Mouse (Mus musculus) cerebellum, postnatal 25 days (tissue): Measurements from ENCODE around the gene Fxn.
A peak's percentile ranks its signal among the peaks of the same experiment; 100 is the strongest.
"Not testable (repeated sequence)": the region's sequence is repeated elsewhere in the genome, so short reads cannot be mapped to it uniquely, and the experiment has no call there.

Source experiments
- DNase-seq, 2 experiments: peaks; one replicate each; pipeline ENCODE4 v3.0.0; 2021; ENCODE audit warnings: mixed read lengths in 2 of 2

Fxn gene

DNA sequence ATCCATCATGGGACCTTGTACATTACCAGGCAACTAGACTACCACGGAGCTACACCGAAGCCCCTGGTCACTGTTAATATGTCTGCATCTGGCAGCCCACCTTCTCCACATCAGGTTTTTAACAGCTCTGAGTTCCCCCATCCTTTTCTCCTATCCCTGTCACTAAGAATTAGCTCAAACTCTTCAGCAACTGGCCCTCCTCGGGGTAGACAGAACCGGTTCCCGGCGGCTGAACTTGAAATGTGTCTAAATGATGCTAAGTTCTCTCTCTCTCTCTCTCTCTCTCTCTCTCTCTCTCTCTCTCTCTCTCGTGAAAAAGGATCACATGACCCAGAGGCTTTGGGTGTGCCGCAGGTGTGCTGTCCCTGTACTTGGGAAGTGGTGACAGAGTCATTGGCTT is 39.1 kb downstream of the Fxn start:
- DNase-seq = no peak

DNA sequence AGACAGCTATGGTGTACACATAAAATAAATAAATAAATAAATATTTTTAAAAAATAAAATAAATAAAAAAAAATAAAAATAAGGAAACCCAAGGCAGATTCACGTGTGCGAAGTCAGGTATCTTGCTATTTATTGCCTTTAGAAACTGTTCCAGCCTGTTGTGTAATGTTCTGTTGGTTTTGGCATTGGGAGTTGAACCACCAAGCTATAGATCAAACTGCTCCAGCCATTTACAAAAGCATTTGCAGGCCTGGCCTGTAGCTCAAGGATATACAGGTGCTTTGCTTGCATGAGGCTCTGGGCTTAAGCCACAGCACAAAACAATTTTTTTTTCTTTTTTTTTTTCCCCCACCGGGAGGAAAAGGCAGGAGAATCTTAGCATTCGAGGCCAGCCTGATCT is 42.4 kb downstream of the Fxn start:
- no peak for DNase-seq

DNA sequence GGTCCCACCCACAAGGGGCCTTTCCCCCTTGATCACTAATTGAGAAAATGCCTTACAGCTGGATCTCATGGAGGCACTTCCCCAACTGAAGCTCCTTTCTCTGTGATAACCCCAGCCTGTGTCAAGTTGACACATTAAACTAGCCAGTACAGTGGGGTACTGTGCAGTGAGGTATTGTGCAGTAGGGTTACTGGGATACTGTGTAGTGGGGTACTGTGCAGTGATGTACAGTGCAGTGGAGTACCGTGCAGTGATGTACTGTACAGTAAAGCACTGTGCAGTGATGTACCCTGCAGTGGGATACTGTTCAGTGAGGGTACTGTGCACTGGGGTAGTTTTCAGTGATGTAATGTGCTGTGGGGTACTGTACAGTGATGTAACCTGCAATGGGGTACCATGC is 48.0 kb downstream of the Fxn start:
- not testable (repeated sequence) for DNase-seq

DNA sequence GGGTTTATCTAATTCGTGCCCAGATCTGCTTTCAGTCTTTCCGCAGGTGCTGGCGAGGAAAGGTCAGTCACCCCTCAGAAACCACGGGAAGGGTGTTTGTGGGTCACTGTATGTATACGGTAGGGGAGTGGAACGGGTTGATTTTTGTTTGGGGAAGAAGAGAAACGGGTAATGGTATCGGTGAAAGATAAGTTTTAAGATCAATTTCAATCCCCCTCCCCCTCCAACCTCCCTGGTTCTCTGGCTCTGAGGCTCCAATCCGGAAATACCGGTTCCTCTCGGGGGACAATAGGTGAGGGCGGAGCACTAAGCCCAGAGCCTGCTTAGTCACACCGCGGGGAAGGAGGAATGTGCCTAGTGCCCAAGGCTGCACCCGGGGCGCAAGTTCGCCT is 55.1 kb downstream of the Fxn start:
- peak in 1 of 2 experiments; percentile 12 for DNase-seq

DNA sequence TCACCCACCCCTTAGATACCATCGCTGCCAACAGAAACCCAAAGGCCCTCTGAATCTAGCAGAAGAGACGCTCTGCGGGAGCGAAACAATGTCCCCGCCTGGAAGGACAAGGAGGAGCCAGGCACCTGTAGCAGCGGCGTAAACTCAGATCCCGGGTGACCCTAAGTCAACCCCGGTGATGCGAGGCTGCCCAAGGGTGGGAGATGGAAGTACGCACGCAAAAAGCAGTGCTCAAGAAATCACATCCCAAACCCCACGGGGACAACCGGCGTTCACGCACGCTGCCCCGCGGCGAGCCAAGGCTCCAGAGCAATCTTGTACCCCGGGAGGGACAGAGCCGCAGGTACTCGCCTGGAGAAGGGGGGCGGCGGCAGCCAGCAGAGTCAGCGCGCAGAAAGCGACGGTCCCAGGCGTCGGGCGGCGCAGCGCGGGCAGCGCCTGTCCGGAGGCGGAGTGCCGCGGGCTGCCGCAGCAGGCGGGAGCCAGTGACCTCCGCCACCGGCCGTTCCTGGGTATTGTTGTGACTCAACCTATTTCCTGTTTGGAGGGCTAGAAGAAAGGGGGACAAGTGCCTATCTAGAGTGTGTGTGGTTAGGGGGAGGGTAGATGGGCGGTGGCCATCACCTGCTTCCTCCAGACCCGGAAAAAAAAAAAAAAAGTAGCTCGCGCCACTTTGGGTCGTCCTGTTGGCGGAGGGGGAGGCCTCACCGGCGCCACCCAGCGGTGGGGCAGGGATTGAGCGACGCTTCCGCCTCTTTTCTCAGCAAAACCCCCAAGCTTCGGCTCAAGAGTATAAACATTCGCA is 55.7 kb downstream of the Fxn start, which contains the start of gene Tjp2:
Gene Tjp2, minus strand, starts transcription at position 531 of the 805 bp plus-strand sequence.
- DNase-seq = peak; percentile 25 to 47

DNA sequence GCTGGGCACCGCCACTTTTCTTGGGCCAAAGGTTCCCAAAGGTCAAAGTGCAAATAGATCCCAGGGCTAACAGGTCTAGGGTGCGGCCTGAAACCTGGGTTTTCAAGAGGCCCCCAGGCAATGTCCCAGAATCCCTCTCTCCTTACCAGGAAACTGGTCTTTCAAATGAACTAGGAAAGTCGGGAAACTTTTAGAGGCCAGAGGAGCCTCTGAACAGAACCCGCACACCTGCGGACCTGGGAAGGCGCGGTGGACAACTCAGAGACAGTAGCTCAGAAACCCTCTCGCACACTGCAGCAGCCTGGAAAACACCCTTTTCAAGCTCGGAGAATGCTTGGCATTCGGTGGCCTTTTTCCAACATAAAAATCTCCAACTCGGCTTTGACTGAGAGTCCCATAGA is 56.6 kb downstream of the Fxn start:
- peak in 1 of 2 experiments; percentile 5 for DNase-seq

DNA sequence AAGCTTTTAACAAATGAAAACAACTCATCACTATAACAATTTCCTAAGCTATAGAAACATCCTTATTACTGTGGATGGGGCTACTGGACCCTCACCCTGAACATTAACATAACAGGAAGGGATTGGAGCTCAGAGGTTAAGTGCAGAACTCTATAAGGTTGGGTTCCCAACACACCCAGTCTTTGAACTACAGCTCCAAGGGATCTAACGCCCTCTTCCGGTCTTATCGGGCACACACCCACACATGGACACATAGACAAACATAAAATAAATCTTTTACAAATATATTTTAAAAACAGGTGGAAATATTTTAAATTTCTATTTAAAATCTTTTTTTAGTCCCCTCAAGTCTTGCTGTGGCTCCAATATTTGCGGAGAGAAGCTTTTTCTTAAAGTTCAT is 59.0 kb downstream of the Fxn start:
- DNase-seq = no peak

DNA sequence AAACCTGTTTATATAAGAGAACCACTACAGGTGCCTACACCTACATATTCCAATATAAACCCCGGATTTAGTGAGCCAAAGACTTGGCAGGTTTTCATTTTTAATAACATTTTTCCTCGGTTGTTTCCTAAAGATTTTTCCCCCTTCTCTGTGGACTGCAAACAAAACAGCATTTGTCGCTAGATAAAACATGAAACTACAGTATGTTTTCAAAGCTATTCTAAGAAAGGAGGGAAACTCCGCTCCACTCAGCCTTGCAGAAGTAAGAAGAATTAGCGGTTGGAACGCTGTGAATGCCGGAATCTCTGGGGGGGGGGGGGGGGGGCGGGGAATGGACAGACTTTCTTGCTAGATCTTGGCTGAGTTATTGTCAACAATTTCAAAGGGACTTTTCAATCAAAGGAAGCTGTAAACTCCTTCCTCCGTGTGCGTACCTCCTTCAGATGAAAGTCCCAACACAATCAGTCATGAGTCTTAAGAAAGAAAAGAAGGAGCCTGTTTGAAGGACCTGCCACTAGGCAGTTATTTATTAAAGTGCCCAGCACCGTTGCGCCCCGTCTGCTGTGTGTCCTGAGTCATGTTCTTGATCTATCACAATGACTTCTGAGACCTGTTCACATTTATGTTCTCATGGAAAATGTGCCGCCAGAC is 59.5 kb downstream of the Fxn start:
- DNase-seq = no peak

DNA sequence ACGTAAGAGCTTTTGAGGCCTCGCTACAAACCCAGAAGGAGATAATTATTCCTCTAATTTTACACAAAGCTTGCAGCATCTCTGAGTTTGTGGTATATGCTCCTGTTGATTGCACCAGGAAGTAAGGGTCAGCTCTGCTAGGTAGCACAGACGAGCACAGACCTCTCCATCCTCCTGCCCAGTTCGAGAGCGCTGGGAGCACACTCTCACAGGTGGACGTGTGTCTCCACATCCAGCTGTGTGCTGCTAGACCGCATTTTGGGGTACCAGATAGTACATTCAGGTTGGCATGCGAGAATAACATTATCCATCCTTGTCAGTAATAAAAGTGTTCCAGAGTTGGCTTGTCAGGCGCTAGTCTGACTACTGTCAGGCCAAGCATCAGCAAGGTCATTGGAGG is 61.4 kb downstream of the Fxn start:
- no peak for DNase-seq

DNA sequence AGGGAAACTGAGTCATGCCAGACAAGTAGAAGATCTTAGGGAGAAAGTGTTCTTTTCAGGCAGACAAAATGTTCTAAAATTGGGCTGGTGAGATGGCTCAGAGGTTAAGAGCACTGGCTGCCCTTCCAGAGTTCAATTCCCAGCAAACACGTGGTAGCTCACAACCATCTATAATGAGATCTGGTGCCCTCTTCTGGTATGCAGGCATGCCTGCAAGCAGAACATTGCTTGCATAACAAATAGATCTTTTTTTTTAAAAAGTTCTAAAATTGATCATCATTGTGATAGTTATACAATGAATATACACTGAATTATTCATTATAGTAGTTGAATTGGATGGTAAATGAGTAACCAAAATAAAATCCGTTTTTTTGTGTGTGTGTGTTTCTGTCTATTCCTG is 62.1 kb downstream of the Fxn start:
- DNase-seq = no peak

DNA sequence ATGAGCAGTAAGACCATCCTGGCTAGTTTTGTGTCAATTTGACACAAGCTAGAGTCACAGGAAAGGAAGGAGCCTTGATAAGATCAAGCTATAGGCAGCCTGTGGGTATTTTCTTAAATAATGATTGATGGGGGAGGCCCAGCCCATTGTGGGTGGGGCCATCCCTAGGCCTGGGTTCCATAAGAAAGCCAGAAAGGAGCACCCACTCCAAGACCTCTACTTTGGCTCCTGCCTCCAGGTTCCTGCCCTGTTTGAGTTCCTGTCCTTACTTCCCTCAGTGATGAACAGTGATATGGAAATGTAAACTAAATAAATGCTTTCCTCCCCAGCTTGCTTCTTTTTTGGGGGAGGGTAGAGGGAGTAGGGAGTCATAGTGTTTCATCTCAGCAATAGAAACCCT is 62.6 kb downstream of the Fxn start:
- DNase-seq = no peak

DNA sequence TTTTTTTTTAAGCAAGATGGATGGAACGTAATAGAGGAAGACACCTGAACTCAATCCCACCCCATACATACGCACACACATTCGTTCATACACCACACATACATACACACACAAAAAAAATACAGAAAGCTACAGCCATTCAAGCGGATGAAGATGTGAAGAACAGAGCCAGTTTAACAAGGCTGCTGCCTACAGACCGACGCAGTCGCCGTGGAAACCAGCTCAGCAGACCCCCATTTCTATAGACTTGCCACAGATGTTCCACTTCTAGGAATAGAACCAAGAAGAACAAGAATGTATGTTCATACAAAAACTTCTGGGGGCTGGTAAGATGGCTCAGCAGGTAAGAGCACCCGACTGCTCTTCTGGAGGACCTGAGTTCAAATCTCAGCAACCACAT is 63.6 kb downstream of the Fxn start:
- no peak for DNase-seq

DNA sequence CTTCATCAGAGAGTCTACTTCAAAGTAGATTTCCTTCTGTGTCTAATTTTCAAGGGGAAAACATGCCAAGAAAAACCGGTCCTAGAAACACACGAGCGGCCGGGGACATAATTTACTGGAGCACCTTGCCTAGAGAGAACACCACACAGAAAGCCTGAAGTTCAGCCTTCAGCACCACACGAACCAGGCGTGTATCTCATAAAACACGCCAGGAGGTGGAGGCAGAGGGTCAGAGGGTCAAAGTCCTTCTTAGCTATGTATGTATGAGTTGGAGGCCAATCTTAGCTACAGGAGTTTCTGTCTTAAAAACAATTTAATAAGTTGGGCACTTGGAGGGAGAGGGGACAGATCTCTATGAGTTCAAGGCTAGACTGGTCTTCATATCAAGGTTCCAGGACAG is 65.5 kb downstream of the Fxn start:
- DNase-seq = no peak

DNA sequence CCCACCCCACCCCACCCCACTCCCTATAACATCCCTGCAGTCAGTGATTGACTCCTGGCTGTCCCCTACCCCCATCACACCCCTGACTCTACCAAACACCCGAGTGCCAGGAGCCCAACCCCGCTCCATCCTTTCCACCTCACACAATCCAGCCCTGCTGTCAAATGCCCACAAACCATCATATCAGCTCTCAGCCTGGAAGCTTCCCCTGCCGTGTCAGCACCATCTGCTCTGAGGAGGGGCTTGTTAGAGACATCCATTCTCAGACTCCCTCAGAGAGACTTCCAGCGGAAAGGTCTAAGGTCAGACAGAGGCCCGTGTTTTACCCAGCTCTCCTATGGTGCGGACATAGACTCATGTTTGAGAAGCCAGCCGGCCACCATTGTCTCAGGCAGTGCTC is 67.1 kb downstream of the Fxn start:
- no peak for DNase-seq

DNA sequence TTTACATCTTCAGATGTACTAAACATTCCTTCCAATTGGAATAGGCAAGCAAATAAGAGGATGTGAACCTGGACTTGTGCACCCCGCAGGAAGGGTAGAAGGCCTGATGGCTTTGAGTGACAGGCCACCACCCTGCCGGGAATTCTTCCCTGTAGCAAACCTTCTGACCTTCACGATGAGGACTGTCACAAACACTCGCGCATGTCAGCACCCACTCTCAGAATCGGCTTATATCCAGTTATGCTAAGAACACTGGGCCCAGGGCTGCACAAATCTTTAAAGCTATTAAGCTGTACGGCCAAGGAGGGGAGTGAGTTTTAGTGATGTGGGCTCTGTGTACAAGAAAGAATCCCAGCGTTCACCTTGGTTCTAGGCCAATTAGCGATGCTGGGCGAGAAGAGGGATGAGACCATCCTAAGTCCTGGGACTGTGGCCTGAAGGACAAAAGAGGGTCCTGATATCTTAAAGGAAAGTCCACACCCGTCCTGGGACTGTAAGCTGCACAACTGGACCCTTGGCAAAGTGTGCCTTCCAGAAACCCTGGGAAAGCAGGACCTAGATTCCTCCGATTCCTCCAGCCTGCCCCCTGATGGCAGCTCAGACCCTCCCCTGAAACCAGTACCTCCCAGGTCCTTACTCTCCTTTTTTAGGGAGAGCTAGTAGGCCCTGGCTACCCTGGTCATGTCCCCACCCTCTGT is 67.7 kb downstream of the Fxn start:
- no peak for DNase-seq
